Mouse (Mus musculus): ENCODE results near the gene Rnf145. TPM values are rescaled to one million over a fixed set of nuclear protein-coding genes. Genes with fewer than 3 reads are reported as not detected.

Gene Rnf145
- polyA plus RNA-seq, 1 experiment from 2014 or later = 71.9 TPM

DNA sequence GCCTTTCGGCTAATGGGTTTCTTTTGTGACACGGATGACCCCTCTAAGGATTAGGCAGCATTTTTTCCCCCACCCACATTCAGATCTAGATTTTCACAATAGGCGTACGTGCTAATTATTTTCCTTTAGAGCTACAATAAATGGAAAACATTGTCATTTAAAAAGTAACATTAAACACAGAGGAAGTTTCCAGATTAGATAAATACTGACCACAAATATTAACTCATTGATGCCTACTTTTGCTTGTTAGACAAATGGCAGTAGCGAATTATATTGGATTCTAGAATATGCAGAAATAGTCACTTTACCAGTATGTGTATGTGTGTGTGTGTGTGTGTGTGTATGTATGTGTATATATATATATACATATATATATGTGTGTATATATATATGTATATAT, 3.8 kb downstream of the Rnf145 start:
- DNase-seq (ENCODE audit: low spot score) (no peak), ATAC-seq (no peak)
- no peak overlapping the region for H3K4me2 ChIP-seq (replicated peaks; ENCODE audit: low read depth, low read length)
- no peak overlapping the region for H3K4me3 ChIP-seq (ENCODE audit: low read depth, low read length)
- no peak overlapping the region for H3K27ac ChIP-seq (ENCODE audit: low read length)
- H3K9ac ChIP-seq (replicated peaks; ENCODE audit: low read depth) = no peak overlapping the region
- WGBS = 86% methylated on average over 5 of the region's 5 CpGs
- H3K36me3 ChIP-seq (ENCODE audit: insufficient read depth, low read length) = no peaks in the 10 kb centered on the region
- no peaks in the 10 kb centered on the region for H3K9me3 ChIP-seq (ENCODE audit: low read length)
- no peaks in the 10 kb centered on the region for H3K27me3 ChIP-seq (replicated peaks; ENCODE audit: insufficient read depth, low read length)
- peaks cover 13% of the 10 kb centered on the region; the same call in 1 of the 2 replicates for H3K4me1 ChIP-seq (ENCODE audit: insufficient read depth, low read depth, low read length)
- TF ChIP-seq CTCF (IDR thresholded peaks at IDR 0.05) = no peak
- TF ChIP-seq EP300 (IDR thresholded peaks at IDR 0.05) = no peak

DNA sequence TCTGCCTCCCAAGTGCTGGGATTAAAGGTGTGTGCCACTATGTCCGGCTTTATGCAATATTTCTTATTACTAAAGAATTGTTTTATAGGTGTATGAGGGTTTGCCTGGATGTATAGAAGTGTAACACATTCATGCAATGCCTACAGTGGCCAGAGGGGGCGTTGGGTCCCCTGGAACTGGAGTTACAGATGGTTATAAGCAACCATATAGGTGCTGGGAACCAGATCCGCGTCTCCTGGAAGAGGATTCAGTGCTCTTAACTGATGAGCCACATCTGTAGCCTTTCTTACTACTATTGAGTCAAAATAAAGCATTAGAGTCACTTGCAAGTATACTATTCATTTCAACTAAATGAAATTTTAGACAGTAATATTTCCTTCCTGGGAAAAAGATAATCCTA, 7.0 kb downstream of the Rnf145 start:
- no peak for DNase-seq (ENCODE audit: low spot score)

DNA sequence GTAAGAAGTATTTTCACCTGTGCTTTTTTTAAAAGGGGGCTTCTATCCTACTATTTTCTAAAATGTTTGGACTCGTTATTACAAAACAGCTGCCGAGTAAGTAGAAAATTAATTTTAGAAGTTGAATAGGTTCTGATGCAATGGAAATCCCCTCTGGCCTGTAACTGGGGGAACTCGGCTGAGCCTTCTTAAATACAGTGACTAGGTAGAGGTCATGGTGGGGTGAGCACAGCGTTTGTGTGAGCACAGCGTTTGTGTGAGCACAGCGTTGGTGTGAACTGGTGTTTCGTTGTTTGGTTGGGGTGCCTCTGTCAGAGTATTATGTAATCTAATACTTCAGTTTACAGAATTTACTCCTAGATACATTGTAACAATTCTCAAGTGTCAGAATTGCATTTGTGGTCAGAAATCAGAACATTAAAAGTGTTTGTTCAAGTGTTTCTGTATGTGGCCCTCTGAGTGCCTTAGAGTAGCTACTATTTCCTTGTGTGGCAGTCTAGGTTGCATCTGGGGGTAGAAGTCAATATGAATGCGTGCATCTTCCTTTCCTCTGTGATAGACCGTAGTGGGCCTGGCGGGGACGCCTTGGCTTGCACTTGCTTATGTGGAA, 8.0 kb downstream of the Rnf145 start:
- Histone ChIP-seq H3K4me1 (ENCODE audit: insufficient read depth, low read depth, low read length) (peaks cover 3% of the 10 kb centered on the region; the same call in 1 of the 2 replicates), H3K9me3 (ENCODE audit: low read length) (no peaks in the 10 kb centered on the region), H3K27me3 (replicated peaks; ENCODE audit: insufficient read depth, low read length) (no peaks in the 10 kb centered on the region), H3K4me3 (ENCODE audit: low read depth, low read length) (no peak overlapping the region), H3K27ac (ENCODE audit: low read length) (no peak overlapping the region), H3K4me2 (replicated peaks; ENCODE audit: low read depth, low read length) (no peak overlapping the region), H3K9ac (replicated peaks; ENCODE audit: low read depth) (no peak overlapping the region), H3K36me3 (ENCODE audit: insufficient read depth, low read length) (0 out of 2 replicates have a peak, but pooled peaks cover 9% of the 10 kb centered on the region)
- DNase-seq (ENCODE audit: low spot score) (peak; percentile 76), ATAC-seq (peak; percentile 68)
- TF ChIP-seq CTCF (IDR thresholded peaks at IDR 0.05) (no peak), EP300 (IDR thresholded peaks at IDR 0.05) (peak; percentile 60; the same call in 1 of the 2 replicates)
- WGBS = 75% methylated on average over 11 of the region's 11 CpGs

More for the DNA sequence above, 7.0 kb downstream of the Rnf145 start:
- 81% methylated on average over 4 of the region's 4 CpGs for WGBS
- H3K36me3 ChIP-seq (ENCODE audit: insufficient read depth, low read length) = 0 out of 2 replicates have a peak, but pooled peaks cover 9% of the 10 kb centered on the region
- H3K4me2 ChIP-seq (replicated peaks; ENCODE audit: low read depth, low read length) = no peak overlapping the region
- H3K27ac ChIP-seq (ENCODE audit: low read length) = no peak overlapping the region
- peaks cover 6% of the 10 kb centered on the region; the same call in 1 of the 2 replicates for H3K4me1 ChIP-seq (ENCODE audit: insufficient read depth, low read depth, low read length)
- no peak overlapping the region for H3K9ac ChIP-seq (replicated peaks; ENCODE audit: low read depth)
- H3K27me3 ChIP-seq (replicated peaks; ENCODE audit: insufficient read depth, low read length) = no peaks in the 10 kb centered on the region
- no peaks in the 10 kb centered on the region for H3K9me3 ChIP-seq (ENCODE audit: low read length)
- no peak for ATAC-seq
- H3K4me3 ChIP-seq (ENCODE audit: low read depth, low read length) = no peak overlapping the region
- TF ChIP-seq CTCF (IDR thresholded peaks at IDR 0.05) (peak; percentile 33), EP300 (IDR thresholded peaks at IDR 0.05) (no peak)

DNA sequence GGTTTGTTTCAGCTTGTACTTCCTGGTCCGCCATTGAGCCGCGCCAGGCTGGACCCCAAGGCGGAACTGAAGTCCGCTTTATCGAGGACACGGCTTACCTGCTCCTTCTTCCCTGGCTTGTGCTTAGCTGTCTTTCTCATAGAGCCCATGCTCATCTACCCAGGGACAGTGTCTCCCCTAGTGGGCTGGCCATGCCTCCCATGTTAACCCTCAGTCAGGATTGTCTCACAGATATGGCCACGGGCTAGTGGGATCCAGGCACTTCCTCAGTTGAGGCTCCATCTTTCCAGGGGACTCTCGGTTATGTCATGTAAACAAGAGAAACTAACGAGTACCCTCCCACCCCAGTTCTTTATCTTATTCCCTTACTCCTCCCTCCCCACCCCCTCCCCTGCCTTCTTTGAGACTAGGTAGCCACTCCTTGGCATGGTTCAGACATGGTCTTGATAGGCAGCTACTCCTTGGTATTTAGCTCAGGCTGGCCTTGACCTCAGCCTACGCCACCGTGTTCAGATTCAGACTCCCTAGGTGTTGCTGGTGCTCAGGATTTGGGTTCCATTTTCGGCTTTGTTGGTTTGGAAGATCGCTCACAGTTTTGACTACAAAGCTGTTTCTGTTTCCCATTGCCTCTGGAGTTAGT, 9.9 kb downstream of the Rnf145 start:
- TF ChIP-seq CTCF (IDR thresholded peaks at IDR 0.05) (no peak), EP300 (IDR thresholded peaks at IDR 0.05) (no peak)
- ATAC-seq = no peak
- Histone ChIP-seq H3K36me3 (ENCODE audit: insufficient read depth, low read length) (peaks cover 17% of the 10 kb centered on the region; the same call in 1 of the 2 replicates), H3K4me1 (ENCODE audit: insufficient read depth, low read depth, low read length) (peaks cover under 1% of the 10 kb centered on the region; the same call in 1 of the 2 replicates), H3K9ac (replicated peaks; ENCODE audit: low read depth) (no peak overlapping the region), H3K27me3 (replicated peaks; ENCODE audit: insufficient read depth, low read length) (no peaks in the 10 kb centered on the region), H3K4me2 (replicated peaks; ENCODE audit: low read depth, low read length) (0 out of 2 replicates have a peak overlapping the region, but pooled peaks have one; percentile 8), H3K4me3 (ENCODE audit: low read depth, low read length) (no peak overlapping the region), H3K9me3 (ENCODE audit: low read length) (no peaks in the 10 kb centered on the region), H3K27ac (ENCODE audit: low read length) (0 out of 2 replicates have a peak overlapping the region, but pooled peaks have one; percentile 14)
- 87% methylated on average over 14 of the region's 14 CpGs for WGBS
- DNase-seq (ENCODE audit: low spot score) = no peak

DNA sequence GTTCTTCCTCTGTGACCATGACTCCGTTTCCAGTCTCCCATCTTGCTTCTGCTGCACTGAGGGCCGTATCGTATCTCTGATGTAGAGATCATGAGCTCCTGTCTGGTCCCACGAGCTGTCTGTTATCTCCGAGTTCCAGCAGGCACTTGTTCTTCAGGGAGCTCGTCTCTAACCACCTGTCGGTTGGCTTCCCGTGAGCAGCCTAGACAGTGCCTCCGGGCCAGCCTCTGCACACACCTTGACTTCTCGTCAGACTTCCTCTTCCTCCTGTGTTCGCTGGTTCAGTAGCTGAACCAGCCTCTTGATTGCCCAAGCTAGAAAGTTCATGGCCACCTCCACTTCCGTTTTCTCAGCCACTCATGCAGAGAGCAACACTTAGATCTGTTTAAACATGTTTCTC, 10.4 kb downstream of the Rnf145 start:
- DNase-seq (ENCODE audit: low spot score) = peak; percentile 78
- 58% methylated on average over 12 of the region's 12 CpGs for WGBS
- no peak overlapping the region for H3K4me2 ChIP-seq (replicated peaks; ENCODE audit: low read depth, low read length)
- H3K9ac ChIP-seq (replicated peaks; ENCODE audit: low read depth) = no peak overlapping the region
- ATAC-seq = peak; percentile 69
- no peaks in the 10 kb centered on the region for H3K4me1 ChIP-seq (ENCODE audit: insufficient read depth, low read depth, low read length)
- no peak overlapping the region for H3K4me3 ChIP-seq (ENCODE audit: low read depth, low read length)
- no peaks in the 10 kb centered on the region for H3K9me3 ChIP-seq (ENCODE audit: low read length)
- H3K27me3 ChIP-seq (replicated peaks; ENCODE audit: insufficient read depth, low read length) = no peaks in the 10 kb centered on the region
- H3K36me3 ChIP-seq (ENCODE audit: insufficient read depth, low read length) = peaks cover 17% of the 10 kb centered on the region; the same call in 1 of the 2 replicates
- no peak overlapping the region for H3K27ac ChIP-seq (ENCODE audit: low read length)
- TF ChIP-seq EP300 (IDR thresholded peaks at IDR 0.05) (no peak; the same call in 1 of the 2 replicates), CTCF (IDR thresholded peaks at IDR 0.05) (no peak)

DNA sequence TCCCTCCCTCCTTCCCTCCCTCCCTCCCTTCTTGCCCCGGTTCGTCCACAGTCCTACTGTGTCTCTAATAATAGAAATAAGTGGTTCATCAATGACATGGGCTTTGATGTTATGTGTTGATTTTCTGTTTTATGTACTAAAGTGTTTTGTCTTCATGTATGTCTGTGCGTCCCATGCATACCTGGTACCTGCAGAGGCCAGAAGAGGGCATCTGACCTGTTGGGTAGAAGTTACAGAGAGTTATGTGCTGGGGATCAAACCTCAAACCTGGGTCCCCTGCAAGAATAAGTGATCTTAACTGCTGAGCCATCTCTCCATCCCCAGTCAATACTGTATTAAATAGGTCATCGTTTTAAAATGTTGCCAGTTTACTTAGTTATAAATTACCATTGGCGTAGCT, 11.0 kb downstream of the Rnf145 start:
- no peak for ATAC-seq
- H3K4me3 ChIP-seq (ENCODE audit: low read depth, low read length) = no peak overlapping the region
- H3K9ac ChIP-seq (replicated peaks; ENCODE audit: low read depth) = no peak overlapping the region
- H3K27me3 ChIP-seq (replicated peaks; ENCODE audit: insufficient read depth, low read length) = no peaks in the 10 kb centered on the region
- no peak overlapping the region for H3K27ac ChIP-seq (ENCODE audit: low read length)
- peak; percentile 26 for TF ChIP-seq CTCF (IDR thresholded peaks at IDR 0.05)
- TF ChIP-seq EP300 (IDR thresholded peaks at IDR 0.05) = no peak
- 86% methylated on average over 5 of the region's 5 CpGs for WGBS
- no peak for DNase-seq (ENCODE audit: low spot score)
- H3K9me3 ChIP-seq (ENCODE audit: low read length) = no peaks in the 10 kb centered on the region
- H3K4me1 ChIP-seq (ENCODE audit: insufficient read depth, low read depth, low read length) = no peaks in the 10 kb centered on the region
- no peak overlapping the region for H3K4me2 ChIP-seq (replicated peaks; ENCODE audit: low read depth, low read length)
- H3K36me3 ChIP-seq (ENCODE audit: insufficient read depth, low read length) = peaks cover 17% of the 10 kb centered on the region; the same call in 1 of the 2 replicates
